Mouse (Mus musculus) C2C12 (cell line): Measurements from ENCODE around the gene Acp6.

Source experiments
- CEBPB ChIP-seq: IDR thresholded peaks from one replicate; pipeline ENCODE4 v1.6.1; 2011; ENCODE audit warnings: low read depth, mild to moderate bottlenecking, control low read depth, moderate library complexity
- CTCF ChIP-seq: IDR thresholded peaks from one replicate; pipeline ENCODE4 v1.5.1; 2011; ENCODE audit not compliant: control insufficient read depth, insufficient read depth, insufficient read length
- FOSL1 ChIP-seq: IDR thresholded peaks from one replicate; pipeline ENCODE4 v1.8.0; 2011; ENCODE audit warnings: mild to moderate bottlenecking, low read length; ENCODE audit not compliant: poor library complexity, insufficient read depth, severe bottlenecking
- MAX ChIP-seq: IDR thresholded peaks from one replicate; pipeline ENCODE4 v1.6.1; 2011; ENCODE audit warnings: mild to moderate bottlenecking, control low read depth
- MYOG ChIP-seq: IDR thresholded peaks from one replicate; pipeline ENCODE4 v1.6.1; 2011; ENCODE audit not compliant: control insufficient read depth, insufficient read length; ENCODE audit errors: extremely low read depth
- USF1 ChIP-seq: IDR thresholded peaks from one replicate; pipeline ENCODE4 v1.6.1; 2011; ENCODE audit warnings: low read depth, mild to moderate bottlenecking, control low read depth, moderate library complexity

- TF ChIP-seq CTCF: no peak
- no peak for TF ChIP-seq FOSL1
- no peak for TF ChIP-seq MAX
- no peak for TF ChIP-seq MYOG
- no peak for TF ChIP-seq CEBPB
- TF ChIP-seq USF1: no peak
Measured at GRCm38 (mm10) chr3:97164477-97164876, 5.9 kb downstream of the Acp6 start.
